Mouse (Mus musculus) hindbrain, postnatal 0 days (tissue): ENCODE results near the gene Rin1. TPM values are rescaled to one million over a fixed set of nuclear protein-coding genes. Genes with fewer than 3 reads are reported as not detected.
A peak's percentile ranks its signal among the peaks of the same experiment; 100 is the strongest.

Source experiments
- ATAC-seq: fragments of 200-750 bp; cut with Nextera tagmentation; 2 replicates; pipeline ENCODE4 v1.8.0; 2017; ENCODE audit warnings: mild to moderate bottlenecking, moderate TSS enrichment, moderate library complexity
- DNase-seq: peaks from one replicate; pipeline ENCODE4 v3.0.0-alpha.2; 2015; ENCODE audit warnings: low spot score
- H3K27ac ChIP-seq: fragments of 300-500 bp; sonication (generic); 2 replicates; pipeline ENCODE4 v1.5.1; 2014; ENCODE audit warnings: mild to moderate bottlenecking
- H3K27me3 ChIP-seq: fragments of 300-500 bp; sonication (generic); 2 replicates; pipeline ENCODE4 v1.6.1; 2014; ENCODE audit warnings: low read length, mixed read lengths; ENCODE audit not compliant: insufficient read depth
- H3K36me3 ChIP-seq: fragments of 300-500 bp; sonication (generic); 2 replicates; pipeline ENCODE4 v1.6.1; 2014; ENCODE audit warnings: low read length, mixed read lengths; ENCODE audit not compliant: insufficient read depth
- H3K4me1 ChIP-seq: fragments of 300-500 bp; sonication (generic); 2 replicates; pipeline ENCODE4 v1.6.1; 2014; ENCODE audit warnings: antibody characterized with exemption, low read length, mixed read lengths; ENCODE audit not compliant: insufficient read depth
- H3K4me2 ChIP-seq: fragments of 300-500 bp; sonication (generic); 2 replicates; pipeline ENCODE4 v1.6.1; 2014; ENCODE audit warnings: low read depth, mild to moderate bottlenecking, low read length, moderate library complexity, mixed read lengths
- H3K4me3 ChIP-seq: fragments of 300-500 bp; sonication (generic); 2 replicates; pipeline ENCODE4 v1.5.1; 2014; ENCODE audit warnings: low read length
- H3K9ac ChIP-seq: fragments of 300-500 bp; sonication (generic); replicated peaks from 2 replicates; pipeline ENCODE4 v1.6.1; 2014; ENCODE audit warnings: mild to moderate bottlenecking, low read length, moderate library complexity, mixed read lengths
- H3K9me3 ChIP-seq: fragments of 300-500 bp; sonication (generic); 2 replicates; pipeline ENCODE4 v1.6.1; 2016; ENCODE audit warnings: low read length, mixed read lengths
- CTCF ChIP-seq: IDR thresholded peaks from 2 replicates; pipeline ENCODE4 v1.5.1; 2016; ENCODE audit warnings: antibody characterized with exemption, control low read depth, low read depth
- WGBS: fragments of 180-500 bp; shearing (Covaris S2); extraction: QIAGEN DNeasy Blood & Tissue Kit; methylation state at CpG from one replicate; pipeline ENCODE4 v1.1.7; 2014; 5-methylcytosine and 5-hydroxymethylcytosine counted together
- polyA plus RNA-seq: library from polyadenylated mRNA; unstranded; fragments of >200 nt; fragmentation: Nextera tagmentation; extraction: Ambion mirVana; gene quantifications from 2 replicates; pipeline ENCODE4 v1.2.1, GENCODE M21; 2015
- total RNA-seq: library from RNA; depleted of rRNA; stranded (reverse); fragments of >200 nt; gene quantifications from 2 replicates; pipeline ENCODE4 v1.2.3, GENCODE M21; 2014

Rin1 gene
- total and polyA plus RNA-seq, 2 experiments from 2014 or later = 0.86 to 2.0 TPM

- Histone ChIP-seq H3K36me3 (no peaks in the 10 kb centered on the region), H3K9me3 (no peaks in the 10 kb centered on the region), H3K27me3 (no peaks in the 10 kb centered on the region), H3K9ac (no peak overlapping the region), H3K4me3 (no peak overlapping the region), H3K27ac (0 out of 2 replicates have a peak overlapping the region, but pooled peaks have one; percentile 15), H3K4me2 (no peak overlapping the region), H3K4me1 (no peaks in the 10 kb centered on the region)
- TF ChIP-seq CTCF = no peak
- DNase-seq = no peak
- 37% methylated on average over 10 of the region's 10 CpGs for WGBS
- peak; percentile 7; the same call in 1 of the 2 replicates for ATAC-seq
These were observed 34.0 kb upstream of the Rin1 start for GRCm38 (mm10) chr19:5016221-5016742.

- peak; percentile 82 for DNase-seq
- ATAC-seq = peak; percentile 53; the same call in 1 of the 2 replicates
- H3K27ac ChIP-seq = 0 out of 2 replicates have a peak overlapping the region, but pooled peaks have one; percentile 15
- H3K27me3 ChIP-seq = no peaks in the 10 kb centered on the region
- H3K4me2 ChIP-seq = no peak overlapping the region
- H3K9ac ChIP-seq = no peak overlapping the region
- H3K4me3 ChIP-seq = no peak overlapping the region
- no peaks in the 10 kb centered on the region for H3K4me1 ChIP-seq
- no peaks in the 10 kb centered on the region for H3K36me3 ChIP-seq
- peak; percentile 82 for TF ChIP-seq CTCF
- no peaks in the 10 kb centered on the region for H3K9me3 ChIP-seq
- WGBS = 21% methylated on average over 12 of the region's 12 CpGs
These were observed 33.5 kb upstream of the Rin1 start for GRCm38 (mm10) chr19:5016782-5017181.

- ATAC-seq (no peak), DNase-seq (no peak)
- Histone ChIP-seq H3K4me1 (no peaks in the 10 kb centered on the region), H3K36me3 (no peaks in the 10 kb centered on the region), H3K4me2 (no peak overlapping the region), H3K27me3 (no peaks in the 10 kb centered on the region), H3K9ac (no peak overlapping the region), H3K4me3 (no peak overlapping the region), H3K9me3 (no peaks in the 10 kb centered on the region), H3K27ac (no peak overlapping the region)
- TF ChIP-seq CTCF = no peak
- 83% methylated on average over 4 of the region's 4 CpGs for WGBS
These were observed 32.7 kb upstream of the Rin1 start for GRCm38 (mm10) chr19:5017611-5018010.

DNA sequence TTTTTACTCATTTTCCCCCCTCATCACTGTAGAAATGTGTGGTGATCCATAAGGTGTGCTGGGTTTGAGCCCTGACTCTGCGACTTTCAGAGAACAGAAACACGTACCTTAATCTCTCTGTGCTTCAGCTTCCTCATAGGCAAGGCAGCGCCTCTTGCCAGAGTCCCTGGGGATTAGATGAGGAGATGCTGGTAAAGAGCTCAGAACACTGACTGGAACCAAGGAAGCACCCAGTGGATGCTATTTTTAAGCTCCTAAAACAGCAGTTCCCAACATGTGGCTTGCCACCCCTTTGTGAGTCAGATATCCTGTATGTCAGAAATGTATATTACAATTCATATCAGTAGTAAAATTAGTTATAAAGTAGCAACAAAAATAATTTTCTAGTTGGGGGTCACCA lies 32.1 kb upstream of the Rin1 start:
- H3K4me2 ChIP-seq = no peak overlapping the region
- H3K4me1 ChIP-seq = no peaks in the 10 kb centered on the region
- H3K9ac ChIP-seq = no peak overlapping the region
- WGBS = 78% methylated on average over 3 of the region's 3 CpGs
- DNase-seq (no peak), ATAC-seq (no peak)
- TF ChIP-seq CTCF = no peak
- no peaks in the 10 kb centered on the region for H3K27me3 ChIP-seq
- H3K27ac ChIP-seq = no peak overlapping the region
- H3K4me3 ChIP-seq = no peak overlapping the region
- H3K9me3 ChIP-seq = no peaks in the 10 kb centered on the region
- H3K36me3 ChIP-seq = no peaks in the 10 kb centered on the region

DNA sequence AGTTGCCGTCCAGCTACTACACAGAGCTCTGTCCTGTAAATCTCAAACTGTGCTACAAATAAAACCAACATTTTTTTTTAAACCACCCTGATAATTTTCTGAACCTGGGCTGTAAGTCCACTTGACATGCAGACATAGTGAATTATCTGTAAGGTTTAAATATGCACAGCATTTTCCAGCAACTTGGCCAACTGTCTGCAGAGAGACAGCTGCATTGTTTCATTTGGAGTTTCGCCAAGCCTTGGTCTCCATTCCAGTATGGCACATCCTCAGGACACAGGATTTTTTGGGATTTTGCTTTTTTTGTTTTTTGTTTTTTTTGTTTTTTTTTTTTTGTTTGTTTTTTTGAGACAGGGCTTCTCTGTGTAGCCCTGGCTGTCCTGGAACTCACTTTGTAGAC lies 28.9 kb upstream of the Rin1 start:
- H3K4me1 ChIP-seq = no peaks in the 10 kb centered on the region
- H3K27me3 ChIP-seq = no peaks in the 10 kb centered on the region
- ATAC-seq = no peak
- H3K36me3 ChIP-seq = no peaks in the 10 kb centered on the region
- H3K4me3 ChIP-seq = no peak overlapping the region
- H3K9ac ChIP-seq = no peak overlapping the region
- H3K27ac ChIP-seq = no peak overlapping the region
- WGBS = 69% methylated on average over 2 of the region's 2 CpGs
- H3K4me2 ChIP-seq = no peak overlapping the region
- DNase-seq = peak; percentile 42
- TF ChIP-seq CTCF = no peak
- no peaks in the 10 kb centered on the region for H3K9me3 ChIP-seq

DNA sequence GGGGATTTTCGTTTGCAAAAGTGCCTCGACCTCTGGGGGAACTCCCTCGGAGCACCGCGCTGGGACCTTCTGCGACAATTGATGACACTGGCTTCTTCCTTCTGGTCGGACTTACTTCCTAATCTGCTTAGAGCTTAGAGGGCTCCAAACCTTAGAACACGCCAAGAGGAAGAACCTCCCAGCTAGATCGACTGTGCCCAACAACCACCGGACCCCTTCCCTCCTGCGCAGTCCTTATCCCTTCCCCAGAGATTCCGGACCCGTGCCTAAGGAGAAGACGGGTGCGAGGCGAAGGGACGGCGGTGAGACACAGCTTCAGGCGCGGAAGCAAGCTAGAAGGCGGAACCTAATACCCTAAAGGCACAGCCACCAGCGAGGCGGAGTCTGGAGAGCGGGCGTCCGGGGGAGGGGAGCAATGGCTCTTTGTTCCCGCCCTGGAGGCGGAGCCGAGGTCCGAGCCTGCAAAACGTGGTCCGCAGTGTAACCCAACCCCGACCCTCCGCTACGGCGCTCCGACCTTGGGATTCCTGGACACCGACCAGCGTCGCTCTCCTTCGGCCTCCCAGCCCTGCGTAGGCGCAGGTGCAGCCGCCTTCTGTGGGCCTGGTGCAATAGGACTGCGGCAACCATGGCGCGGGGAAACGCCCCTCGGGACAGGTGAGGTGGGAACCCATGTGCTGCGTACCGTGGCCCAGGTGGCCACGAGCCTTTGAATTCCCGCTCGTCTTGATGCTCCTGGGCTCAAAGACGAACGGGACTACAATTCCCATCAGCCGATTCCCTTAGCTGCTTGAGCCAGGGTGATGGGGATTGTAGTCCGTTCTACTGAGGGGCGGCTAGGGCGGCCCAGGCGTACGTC lies 26.4 kb upstream of the Rin1 start, which contains the start of gene Slc29a2:
Gene Slc29a2 (plus strand): TSS at position 240 of the 859 bp plus-strand sequence.
- under 1% methylated on average over 62 of the region's 62 CpGs for WGBS
- H3K4me3 ChIP-seq = peak within 1 kb of the TSS; percentile 59
- peak within 1 kb of the TSS; percentile 82 for H3K27ac ChIP-seq
- ATAC-seq (peak; percentile 96), DNase-seq (peak; percentile 95)
- peaks cover 10% of the 10 kb centered on the region; the same call in 1 of the 2 replicates for H3K36me3 ChIP-seq
- H3K27me3 ChIP-seq = no peaks in the 10 kb centered on the region
- H3K9ac ChIP-seq = peak within 1 kb of the TSS; percentile 67
- no peaks in the 10 kb centered on the region for H3K9me3 ChIP-seq
- TF ChIP-seq CTCF = no peak; the same call in 1 of the 2 replicates
- peak within 1 kb of the TSS; percentile 79 for H3K4me2 ChIP-seq
- H3K4me1 ChIP-seq = no peaks in the 10 kb centered on the region
